Mouse (Mus musculus) intestine, embryonic 14.5 days (tissue): ENCODE measurements around the gene Bcat1. TPM values are rescaled to one million over a fixed set of nuclear protein-coding genes. Genes with fewer than 3 reads are reported as not detected.

Experiments
- ATAC-seq: fragments of 200-750 bp; cut with Nextera tagmentation; replicated peaks from 2 replicates; pipeline ENCODE4 v1.8.0; 2017; ENCODE audit warnings: low read depth, moderate number of reproducible peaks, moderate TSS enrichment, moderate library complexity; ENCODE audit not compliant: low FRiP score, low TSS enrichment
- DNase-seq: peaks from one replicate; pipeline ENCODE4 v3.0.0-alpha.2; 2018; ENCODE audit warnings: low spot score
- H3K27ac ChIP-seq: fragments of 300-500 bp; sonication (generic); 2 replicates; pipeline ENCODE4 v1.5.1; 2014; ENCODE audit warnings: low read depth, mild to moderate bottlenecking, control low read depth
- H3K27me3 ChIP-seq: fragments of 300-500 bp; sonication (generic); replicated peaks from 2 replicates; pipeline ENCODE4 v1.6.1; 2014; ENCODE audit warnings: low read length, control low read depth; ENCODE audit not compliant: control insufficient read depth, insufficient read depth
- H3K36me3 ChIP-seq: fragments of 300-500 bp; sonication (generic); 2 replicates; pipeline ENCODE4 v1.6.1; 2014; ENCODE audit warnings: low read length, control low read depth; ENCODE audit not compliant: control insufficient read depth, insufficient read depth
- H3K4me1 ChIP-seq: fragments of 300-500 bp; sonication (generic); replicated peaks from 2 replicates; pipeline ENCODE4 v1.6.1; 2014; ENCODE audit warnings: low read length, control low read depth, mixed read lengths; ENCODE audit not compliant: control insufficient read depth, insufficient read depth
- H3K4me2 ChIP-seq: fragments of 300-500 bp; sonication (generic); 2 replicates; pipeline ENCODE4 v1.6.1; 2014; ENCODE audit warnings: low read length
- H3K4me3 ChIP-seq: fragments of 300-500 bp; sonication (generic); 2 replicates; pipeline ENCODE4 v1.5.1; 2014; ENCODE audit warnings: low read depth, low read length, control low read depth, mixed read lengths
- H3K9ac ChIP-seq: fragments of 300-500 bp; sonication (generic); 2 replicates; pipeline ENCODE4 v1.6.1; 2014; ENCODE audit warnings: mild to moderate bottlenecking, low read length
- H3K9me3 ChIP-seq: fragments of 300-500 bp; sonication (generic); 2 replicates; pipeline ENCODE4 v1.6.1; 2016; ENCODE audit warnings: low read length, control low read depth; ENCODE audit not compliant: control insufficient read depth
- WGBS: fragments of 180-500 bp; shearing (Covaris S2); extraction: QIAGEN DNeasy Blood & Tissue Kit; methylation state at CpG from one replicate; pipeline ENCODE4 v1.1.7; 2014; 5-methylcytosine and 5-hydroxymethylcytosine counted together
- polyA plus RNA-seq: library from polyadenylated mRNA; unstranded; fragments of >200 nt; fragmentation: Nextera tagmentation; extraction: Ambion mirVana; gene quantifications from 2 replicates; pipeline ENCODE4 v1.2.1, GENCODE M21; 2014

Gene Bcat1
- polyA plus RNA-seq, 1 experiment from 2014 or later = 9.1 TPM

GRCm38 (mm10) chr6:145055277-145055858 is 20.6 kb downstream of the Bcat1 start:
- 69% methylated on average over 6 of the region's 6 CpGs for WGBS
- no peak for ATAC-seq
- 0 out of 2 replicates have a peak, but pooled peaks cover 3% of the 10 kb centered on the region for H3K27me3 ChIP-seq
- no peak for DNase-seq
- no peak overlapping the region for H3K4me2 ChIP-seq
- H3K9me3 ChIP-seq = no peaks in the 10 kb centered on the region
- no peaks in the 10 kb centered on the region for H3K36me3 ChIP-seq
- no peak overlapping the region for H3K9ac ChIP-seq
- no peak overlapping the region for H3K27ac ChIP-seq
- H3K4me1 ChIP-seq = no peaks in the 10 kb centered on the region
- H3K4me3 ChIP-seq = no peak overlapping the region

GRCm38 (mm10) chr6:145052669-145053068 is 23.3 kb downstream of the Bcat1 start:
- H3K27ac ChIP-seq = no peak overlapping the region
- no peak overlapping the region for H3K9ac ChIP-seq
- H3K4me3 ChIP-seq = no peak overlapping the region
- WGBS = 69% methylated on average over 2 of the region's 2 CpGs
- DNase-seq = no peak
- ATAC-seq = no peak
- H3K9me3 ChIP-seq = no peaks in the 10 kb centered on the region
- H3K4me1 ChIP-seq = no peaks in the 10 kb centered on the region; the same call in 1 of the 2 replicates
- H3K36me3 ChIP-seq = no peaks in the 10 kb centered on the region
- H3K27me3 ChIP-seq = peaks cover 26% of the 10 kb centered on the region
- no peak overlapping the region for H3K4me2 ChIP-seq

GRCm38 (mm10) chr6:145050899-145051298 is 25.1 kb downstream of the Bcat1 start:
- 40% methylated on average over 3 of the region's 3 CpGs for WGBS
- ATAC-seq = no peak

GRCm38 (mm10) chr6:145048131-145048997 is 27.6 kb downstream of the Bcat1 start:
- Histone ChIP-seq H3K4me1 (no peaks in the 10 kb centered on the region; the same call in 1 of the 2 replicates), H3K4me3 (peak overlapping the region; percentile 46), H3K9me3 (no peaks in the 10 kb centered on the region), H3K27me3 (peaks cover 35% of the 10 kb centered on the region), H3K36me3 (no peaks in the 10 kb centered on the region), H3K9ac (peak overlapping the region; percentile 37; the same call in 1 of the 2 replicates), H3K27ac (no peak overlapping the region), H3K4me2 (peak overlapping the region; percentile 97)
- ATAC-seq = 0 out of 2 replicates have a peak, but pooled peaks have one; percentile 21
- DNase-seq = peak; percentile 63
- WGBS = 9% methylated on average over 64 of the region's 64 CpGs

More at GRCm38 (mm10) chr6:145050899-145051298, 25.1 kb downstream of the Bcat1 start:
- Histone ChIP-seq H3K9ac (no peak overlapping the region), H3K4me2 (no peak overlapping the region), H3K4me1 (no peaks in the 10 kb centered on the region; the same call in 1 of the 2 replicates), H3K36me3 (no peaks in the 10 kb centered on the region), H3K4me3 (no peak overlapping the region), H3K9me3 (no peaks in the 10 kb centered on the region), H3K27ac (no peak overlapping the region), H3K27me3 (peaks cover 35% of the 10 kb centered on the region)
- no peak for DNase-seq

- Histone ChIP-seq H3K9ac (no peak overlapping the region), H3K4me3 (peak overlapping the region; percentile 46), H3K9me3 (no peaks in the 10 kb centered on the region), H3K27ac (no peak overlapping the region), H3K27me3 (peaks cover 35% of the 10 kb centered on the region), H3K4me1 (no peaks in the 10 kb centered on the region; the same call in 1 of the 2 replicates), H3K36me3 (no peaks in the 10 kb centered on the region), H3K4me2 (peak overlapping the region; percentile 97)
- no peak for ATAC-seq
- DNase-seq = peak; percentile 73
- WGBS = 28% methylated on average over 15 of the region's 15 CpGs
These were observed 28.5 kb downstream of the Bcat1 start for GRCm38 (mm10) chr6:145047445-145047857.

GRCm38 (mm10) chr6:145046266-145046890 is 29.6 kb downstream of the Bcat1 start:
- ATAC-seq = no peak

GRCm38 (mm10) chr6:145044916-145045574 is 30.9 kb downstream of the Bcat1 start:
- no peaks in the 10 kb centered on the region; the same call in 1 of the 2 replicates for H3K4me1 ChIP-seq
- H3K27ac ChIP-seq = no peak overlapping the region
- WGBS = 92% methylated on average over 20 of the region's 20 CpGs
- no peak overlapping the region for H3K9ac ChIP-seq
- no peaks in the 10 kb centered on the region for H3K36me3 ChIP-seq
- H3K4me3 ChIP-seq = no peak overlapping the region
- H3K27me3 ChIP-seq = peaks cover 32% of the 10 kb centered on the region
- no peaks in the 10 kb centered on the region for H3K9me3 ChIP-seq
- ATAC-seq (no peak), DNase-seq (no peak)
- no peak overlapping the region for H3K4me2 ChIP-seq

More at GRCm38 (mm10) chr6:145046266-145046890, 29.6 kb downstream of the Bcat1 start:
- WGBS = 80% methylated on average over 13 of the region's 13 CpGs
- Histone ChIP-seq H3K27me3 (peaks cover 33% of the 10 kb centered on the region), H3K9me3 (no peaks in the 10 kb centered on the region), H3K4me2 (no peak overlapping the region), H3K36me3 (no peaks in the 10 kb centered on the region), H3K9ac (no peak overlapping the region), H3K4me3 (no peak overlapping the region), H3K27ac (no peak overlapping the region), H3K4me1 (no peaks in the 10 kb centered on the region; the same call in 1 of the 2 replicates)
- no peak for DNase-seq

- Histone ChIP-seq H3K27me3 (no peaks in the 10 kb centered on the region), H3K36me3 (no peaks in the 10 kb centered on the region), H3K4me2 (no peak overlapping the region), H3K27ac (no peak overlapping the region), H3K9ac (no peak overlapping the region), H3K9me3 (no peaks in the 10 kb centered on the region), H3K4me3 (no peak overlapping the region), H3K4me1 (no peaks in the 10 kb centered on the region)
- 47% methylated on average over 7 of the region's 7 CpGs for WGBS
- ATAC-seq = no peak
- no peak for DNase-seq
These were observed 35.3 kb downstream of the Bcat1 start for GRCm38 (mm10) chr6:145040732-145041131.
